Mouse (Mus musculus) CH12.LX (cell line): Measurements from ENCODE around the gene Nkg7.

Experiments used
- CHD1 ChIP-seq: IDR thresholded peaks from 2 replicates; pipeline ENCODE4 v1.6.1; 2012; ENCODE audit warnings: low read depth, low read length, improper control_type of control experiment, inconsistent platforms
- CTCF ChIP-seq, 2 experiments: IDR thresholded peaks in 1 of 2; conservative IDR thresholded peaks in 1 of 2; 2 replicates each; pipeline ENCODE4 v1.5.1; 2011 to 2012; ENCODE audit warnings: low read depth in 2 of 2, low read length in 2 of 2, improper control_type of control experiment in 1 of 2, inconsistent platforms in 1 of 2, mild to moderate bottlenecking in 1 of 2, moderate library complexity in 1 of 2
- E2F4 ChIP-seq: IDR thresholded peaks from 2 replicates; pipeline ENCODE4 v1.6.1; 2011; ENCODE audit warnings: low read depth, low read length, improper control_type of control experiment; ENCODE audit not compliant: insufficient replicate concordance
- EP300 ChIP-seq: IDR thresholded peaks from 2 replicates; pipeline ENCODE4 v1.6.1; 2011; ENCODE audit warnings: low read length, improper control_type of control experiment
- ETS1 ChIP-seq: conservative IDR thresholded peaks from 2 replicates; pipeline ENCODE4 v1.6.1; 2012; ENCODE audit warnings: low read depth, mild to moderate bottlenecking, inconsistent platforms, low read length, improper control_type of control experiment, moderate library complexity
- HCFC1 ChIP-seq: IDR thresholded peaks from 2 replicates; pipeline ENCODE4 v1.6.1; 2012; ENCODE audit warnings: low read depth, mild to moderate bottlenecking, inconsistent platforms, low read length, improper control_type of control experiment
- NELFE ChIP-seq: IDR thresholded peaks from 2 replicates; pipeline ENCODE4 v1.6.1; 2011; ENCODE audit warnings: low read depth, low read length, improper control_type of control experiment
- POLR2AphosphoS2 ChIP-seq: IDR thresholded peaks from 2 replicates; pipeline ENCODE4 v1.6.1; 2011; ENCODE audit warnings: low read depth, low read length, improper control_type of control experiment
- RAD21 ChIP-seq: IDR thresholded peaks from 2 replicates; pipeline ENCODE4 v1.6.1; 2011; ENCODE audit warnings: low read depth, mild to moderate bottlenecking, low read length, improper control_type of control experiment, moderate library complexity
- RCOR1 ChIP-seq: conservative IDR thresholded peaks from 2 replicates; pipeline ENCODE4 v1.6.1; 2012; ENCODE audit warnings: low read depth, mild to moderate bottlenecking, inconsistent platforms, low read length, improper control_type of control experiment
- SIN3A ChIP-seq: IDR thresholded peaks from 2 replicates; pipeline ENCODE4 v1.6.1; 2012; ENCODE audit warnings: low read length, improper control_type of control experiment, inconsistent platforms
- TCF12 ChIP-seq: IDR thresholded peaks from 2 replicates; pipeline ENCODE4 v1.6.1; 2014; ENCODE audit warnings: low read depth, mild to moderate bottlenecking, inconsistent platforms, low read length, improper control_type of control experiment

- TF ChIP-seq SIN3A, result no peak
- TF ChIP-seq CTCF (conservative IDR thresholded peaks at IDR 0.05 in 1 of 2, IDR thresholded peaks at IDR 0.05 in 1 of 2; ENCODE audit: low read depth in 2 of 2, low read length in 2 of 2), result no peak
- TF ChIP-seq HCFC1, result no peak
- no peak for TF ChIP-seq CHD1
- TF ChIP-seq EP300, result no peak
- no peak for TF ChIP-seq POLR2AphosphoS2
- no peak for TF ChIP-seq ETS1
- TF ChIP-seq RAD21, result no peak
- TF ChIP-seq TCF12, result no peak
- no peak for TF ChIP-seq RCOR1
- no peak for TF ChIP-seq NELFE
- TF ChIP-seq E2F4, result no peak
These were observed 5.8 kb downstream of the Nkg7 start for GRCm38 (mm10) chr7:43442684-43443083.
